Mouse (Mus musculus) olfactory bulb, adult 2 months (tissue): Measurements from ENCODE around the gene Aacs. TPM values are rescaled to one million over a fixed set of nuclear protein-coding genes. Genes with fewer than 3 reads are reported as not detected.
A peak's percentile ranks its signal among the peaks of the same experiment; 100 is the strongest.
"Not testable (repeated sequence)": the region's sequence is repeated elsewhere in the genome, so short reads cannot be mapped to it uniquely, and the experiment has no call there.

Experiments used
- H3K27ac ChIP-seq: fragments of 200-500 bp; 2 replicates; pipeline ENCODE4 v1.5.1; 2012; ENCODE audit warnings: low read depth, low read length; ENCODE audit not compliant: insufficient read depth
- H3K4me1 ChIP-seq: fragments of 200-500 bp; 2 replicates; pipeline ENCODE4 v1.6.1; 2012; ENCODE audit warnings: low read length; ENCODE audit not compliant: control insufficient read depth, insufficient read depth
- H3K4me3 ChIP-seq: fragments of 200-500 bp; 2 replicates; pipeline ENCODE4 v1.5.1; 2012; ENCODE audit warnings: mild to moderate bottlenecking, low read depth, low read length, moderate library complexity; ENCODE audit not compliant: insufficient read depth
- CTCF ChIP-seq: fragments of 200-500 bp; IDR thresholded peaks from 2 replicates; pipeline ENCODE4 v1.5.1; 2012; ENCODE audit warnings: low read depth, mild to moderate bottlenecking, low read length, moderate library complexity; ENCODE audit not compliant: insufficient read depth
- POLR2A ChIP-seq: fragments of 200-500 bp; IDR thresholded peaks from 2 replicates; pipeline ENCODE4 v1.6.1; 2012; ENCODE audit warnings: mild to moderate bottlenecking, low read depth, low read length, moderate library complexity; ENCODE audit not compliant: insufficient read depth
- WGBS: fragments of 180-500 bp; shearing (Covaris S2); methylation state at CpG from one replicate; pipeline ENCODE4 v1.1.7; 2018; 5-methylcytosine and 5-hydroxymethylcytosine counted together
- polyA plus RNA-seq: library from polyadenylated mRNA; stranded (reverse); fragments of >200 nt; gene quantifications from 2 replicates; pipeline ENCODE4 v1.2.4, GENCODE M21; 2012; ENCODE audit warnings: low replicate concordance; ENCODE audit not compliant: missing spikeins, insufficient read depth, insufficient read length

Aacs gene
- polyA plus RNA-seq = not detected in 2 replicates

GRCm38 (mm10) chr5:125475601-125476285 is at the start of gene Aacs:
Aacs (plus strand) TSS chr5:125475814.
- peak; percentile 86 for TF ChIP-seq POLR2A
- no peak for TF ChIP-seq CTCF
- WGBS = under 1% methylated on average over 59 of the region's 60 CpGs
- Histone ChIP-seq H3K4me3 (peak within 1 kb of the TSS; percentile 62), H3K27ac (no peak within 1 kb of the TSS), H3K4me1 (peaks cover 16% of the 10 kb centered on the region)

GRCm38 (mm10) chr5:125426343-125426742 is 49.3 kb upstream of the Aacs start:
- Histone ChIP-seq H3K4me3 (no peak overlapping the region), H3K4me1 (no peaks in the 10 kb centered on the region), H3K27ac (no peak overlapping the region)
- no peak for TF ChIP-seq CTCF
- TF ChIP-seq POLR2A = no peak
- 91% methylated on average over 10 of the region's 10 CpGs for WGBS

GRCm38 (mm10) chr5:125432324-125432723 is 43.3 kb upstream of the Aacs start:
- not testable (repeated sequence) for H3K4me3 ChIP-seq, H3K27ac ChIP-seq, H3K4me1 ChIP-seq
- 87% methylated on average over 2 of the region's 2 CpGs for WGBS

GRCm38 (mm10) chr5:125433793-125434337 is 41.7 kb upstream of the Aacs start, which contains the start of gene Dhx37:
Dhx37 (minus strand) TSS chr5:125434121.
- Histone ChIP-seq H3K4me1 (peaks cover 3% of the 10 kb centered on the region; the same call in 1 of the 2 replicates), H3K4me3 (peak within 1 kb of the TSS; percentile 87), H3K27ac (no peak within 1 kb of the TSS)
- WGBS = under 1% methylated on average over 46 of the region's 46 CpGs
- TF ChIP-seq CTCF (no peak), POLR2A (peak; percentile 84)

- not testable (repeated sequence) for H3K27ac ChIP-seq, H3K4me1 ChIP-seq
- WGBS = 55% methylated on average over 15 of the region's 15 CpGs
- peak overlapping the region; percentile 15; the same call in 1 of the 2 replicates for H3K4me3 ChIP-seq
Measured at GRCm38 (mm10) chr5:125434347-125434746, 41.3 kb upstream of the Aacs start.

- peaks cover 12% of the 10 kb centered on the region for H3K4me1 ChIP-seq
- no peak overlapping the region for H3K27ac ChIP-seq
- peak overlapping the region; percentile 89 for H3K4me3 ChIP-seq
- TF ChIP-seq POLR2A = no peak
- no peak for TF ChIP-seq CTCF
- WGBS = 20% methylated on average over 7 of the region's 7 CpGs
Measured at GRCm38 (mm10) chr5:125440583-125441233, 34.9 kb upstream of the Aacs start.

- H3K4me1 ChIP-seq = peaks cover 15% of the 10 kb centered on the region
- peak within 1 kb of the TSS; percentile 66; the same call in 1 of the 2 replicates for H3K27ac ChIP-seq
- WGBS = under 1% methylated on average over 96 of the region's 97 CpGs
- TF ChIP-seq POLR2A (peak; percentile 23; the same call in 1 of the 2 replicates), CTCF (no peak)
- H3K4me3 ChIP-seq = peak within 1 kb of the TSS; percentile 89
Measured at GRCm38 (mm10) chr5:125441234-125442114, 34.1 kb upstream of the Aacs start, which contains the start of gene Bri3bp. Bri3bp (plus strand) TSS chr5:125441568.

GRCm38 (mm10) chr5:125442136-125442995 is 33.2 kb upstream of the Aacs start:
- H3K4me1 ChIP-seq = peaks cover 15% of the 10 kb centered on the region
- TF ChIP-seq CTCF = no peak
- TF ChIP-seq POLR2A = no peak
- H3K4me3 ChIP-seq = peak overlapping the region; percentile 89
- 29% methylated on average over 27 of the region's 27 CpGs for WGBS
- no peak overlapping the region for H3K27ac ChIP-seq
